Mouse (Mus musculus) central nervous system, embryonic 14 days (tissue): ENCODE measurements around the gene Cpm. TPM values are rescaled to one million over a fixed set of nuclear protein-coding genes. Genes with fewer than 3 reads are reported as not detected.

ENCODE experiments used
- polyA plus RNA-seq: library from polyadenylated mRNA; depleted of rRNA; stranded (reverse); fragments of >200 nt; gene quantifications from 2 replicates; pipeline ENCODE4 v1.2.3, GENCODE M21; 2012; rRNA removed

The Cpm gene
- 3.1 and 5.5 TPM in 2 replicates for polyA plus RNA-seq

GRCm38 (mm10) chr10:117629169-117629971 lies at the start of gene Cpm:
Cpm (plus strand) TSS chr10:117629500.

GRCm38 (mm10) chr10:117710604-117711141 lies 81.4 kb downstream of the Cpm start, which contains the start of gene Mdm2:
Mdm2 (minus strand) TSS chr10:117710758.

Other genes starting within 250 kb of the Cpm start
- 155 and 172 TPM in 2 replicates for gene Cpsf6, start 249.5 kb upstream of the Cpm start, polyA plus RNA-seq
- 70.3 and 70.4 TPM in 2 replicates for gene Mdm2, start 81.3 kb downstream of the Cpm start, polyA plus RNA-seq
- 28.8 and 32.3 TPM in 2 replicates for gene Slc35e3, start 116.9 kb downstream of the Cpm start, polyA plus RNA-seq
- gene Nup107, start 163.2 kb downstream of the Cpm start, polyA plus RNA-seq, result 41.7 and 48.0 TPM in 2 replicates
- 76.2 and 79.4 TPM in 2 replicates for gene Rap1b, start 216.5 kb downstream of the Cpm start, polyA plus RNA-seq